Mouse (Mus musculus) liver, embryonic 14.5 days (tissue): ENCODE results near the gene Galnt11.

Experiments
- CTCF ChIP-seq: IDR thresholded peaks from 2 replicates; pipeline ENCODE4 v1.5.1; 2016; ENCODE audit warnings: antibody characterized with exemption, low read depth, control low read depth
- EP300 ChIP-seq: IDR thresholded peaks from 2 replicates; pipeline ENCODE4 v1.6.1; 2016; ENCODE audit warnings: antibody characterized with exemption, low read depth

DNA sequence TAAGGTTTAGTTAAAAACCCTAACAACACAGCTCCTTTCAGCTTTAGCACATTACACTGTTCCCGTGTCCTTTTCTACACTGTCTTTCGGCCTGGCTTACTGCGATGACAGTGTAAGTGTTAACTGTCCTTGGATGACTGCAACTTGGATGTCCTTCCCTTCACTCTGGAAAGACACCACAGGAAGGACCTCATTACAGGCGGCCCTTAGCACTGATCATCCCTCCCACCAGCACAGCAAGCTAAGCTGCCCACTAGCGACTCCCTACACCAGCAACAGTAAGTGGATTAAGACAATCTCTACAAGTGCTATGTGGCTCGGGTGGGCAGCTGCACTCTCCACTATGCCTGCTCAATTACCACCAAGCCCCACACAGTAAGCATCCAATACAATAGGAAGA lies 54.7 kb downstream of the Galnt11 start:
- TF ChIP-seq CTCF (no peak), EP300 (no peak)
